Mouse (Mus musculus) stomach, embryonic 16.5 days (tissue): ENCODE data around the gene Gpr108. TPM values are rescaled to one million over a fixed set of nuclear protein-coding genes. Genes with fewer than 3 reads are reported as not detected.

Experiments
- ATAC-seq: fragments of 200-750 bp; cut with Nextera tagmentation; 2 replicates; pipeline ENCODE4 v1.8.0; 2017; ENCODE audit warnings: moderate number of reproducible peaks, moderate TSS enrichment; ENCODE audit not compliant: insufficient read depth, low FRiP score
- H3K27ac ChIP-seq: fragments of 300-500 bp; sonication (generic); 2 replicates; pipeline ENCODE4 v1.5.1; 2014; ENCODE audit warnings: low read length
- H3K27me3 ChIP-seq: fragments of 300-500 bp; sonication (generic); 2 replicates; pipeline ENCODE4 v1.6.1; 2014; ENCODE audit warnings: low read length, control low read depth, mixed read lengths; ENCODE audit not compliant: control insufficient read depth, insufficient read depth
- H3K36me3 ChIP-seq: fragments of 300-500 bp; sonication (generic); 2 replicates; pipeline ENCODE4 v1.6.1; 2014; ENCODE audit warnings: low read length; ENCODE audit not compliant: control insufficient read depth, insufficient read depth
- H3K4me1 ChIP-seq: fragments of 300-500 bp; sonication (generic); 2 replicates; pipeline ENCODE4 v1.6.1; 2014; ENCODE audit warnings: low read length, control low read depth, mixed read lengths; ENCODE audit not compliant: control insufficient read depth, insufficient read depth
- H3K4me2 ChIP-seq: fragments of 300-500 bp; sonication (generic); 2 replicates; pipeline ENCODE4 v1.6.1; 2014; ENCODE audit warnings: low read depth, low read length, mixed read lengths
- H3K4me3 ChIP-seq: fragments of 300-500 bp; sonication (generic); replicated peaks from 2 replicates; pipeline ENCODE4 v1.5.1; 2014; ENCODE audit warnings: mild to moderate bottlenecking, low read length
- H3K9ac ChIP-seq: fragments of 300-500 bp; sonication (generic); 2 replicates; pipeline ENCODE4 v1.6.1; 2014; ENCODE audit warnings: low read length
- H3K9me3 ChIP-seq: fragments of 300-500 bp; sonication (generic); replicated peaks from 2 replicates; pipeline ENCODE4 v1.6.1; 2016; ENCODE audit warnings: low read length, control low read depth; ENCODE audit not compliant: control insufficient read depth
- WGBS: fragments of 180-500 bp; shearing (Covaris S2); extraction: QIAGEN DNeasy Blood & Tissue Kit; methylation state at CpG from one replicate; pipeline ENCODE4 v1.1.7; 2014; 5-methylcytosine and 5-hydroxymethylcytosine counted together
- polyA plus RNA-seq: library from polyadenylated mRNA; unstranded; fragments of >200 nt; fragmentation: Nextera tagmentation; extraction: Ambion mirVana; gene quantifications from 2 replicates; pipeline ENCODE4 v1.2.1, GENCODE M21; 2015

Gene Gpr108
- polyA plus RNA-seq, 1 experiment from 2014 or later, result 50.0 TPM

DNA sequence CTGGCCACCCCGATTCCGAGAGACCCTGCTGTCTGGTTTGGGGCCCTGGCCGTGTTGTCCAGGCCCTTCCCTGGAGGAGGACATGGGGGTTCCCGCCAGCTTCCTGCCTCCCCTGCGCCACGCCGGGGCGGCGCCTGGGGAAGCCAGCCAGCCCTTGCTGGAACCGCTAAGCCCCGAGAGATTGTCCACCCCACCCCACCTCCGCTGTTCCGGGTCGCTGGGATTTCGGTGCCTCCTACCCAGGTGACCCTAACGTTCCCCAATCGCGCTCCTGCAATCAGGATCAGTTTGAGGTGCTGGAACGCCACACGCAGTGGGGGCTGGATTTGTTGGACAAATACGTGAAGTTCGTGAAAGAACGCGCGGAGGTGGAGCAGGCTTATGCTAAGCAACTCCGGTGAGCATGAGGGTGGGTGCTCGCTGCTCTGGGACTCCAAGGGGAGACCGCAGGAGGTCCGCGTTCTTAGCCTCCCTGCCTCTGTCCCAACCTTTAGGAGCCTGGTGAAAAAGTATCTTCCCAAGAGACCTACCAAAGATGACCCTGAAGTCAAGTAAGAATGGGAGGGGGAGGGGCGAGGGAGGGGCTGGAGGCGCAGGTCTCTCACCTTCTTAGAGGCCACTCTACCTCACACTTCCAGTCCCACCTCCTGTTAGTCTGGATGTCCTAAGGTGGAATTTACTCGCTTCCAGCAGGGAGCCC is 2.4 kb upstream of the Gpr108 start:
- Histone ChIP-seq H3K9ac (peak overlapping the region; percentile 85), H3K4me2 (peak overlapping the region; percentile 95), H3K9me3 (no peaks in the 10 kb centered on the region), H3K36me3 (peaks cover 15% of the 10 kb centered on the region), H3K27ac (peak overlapping the region; percentile 89), H3K27me3 (no peaks in the 10 kb centered on the region), H3K4me1 (peaks cover 26% of the 10 kb centered on the region), H3K4me3 (peak overlapping the region; percentile 87)
- WGBS, result 3% methylated on average over 33 of the region's 33 CpGs
- no peak for ATAC-seq

DNA sequence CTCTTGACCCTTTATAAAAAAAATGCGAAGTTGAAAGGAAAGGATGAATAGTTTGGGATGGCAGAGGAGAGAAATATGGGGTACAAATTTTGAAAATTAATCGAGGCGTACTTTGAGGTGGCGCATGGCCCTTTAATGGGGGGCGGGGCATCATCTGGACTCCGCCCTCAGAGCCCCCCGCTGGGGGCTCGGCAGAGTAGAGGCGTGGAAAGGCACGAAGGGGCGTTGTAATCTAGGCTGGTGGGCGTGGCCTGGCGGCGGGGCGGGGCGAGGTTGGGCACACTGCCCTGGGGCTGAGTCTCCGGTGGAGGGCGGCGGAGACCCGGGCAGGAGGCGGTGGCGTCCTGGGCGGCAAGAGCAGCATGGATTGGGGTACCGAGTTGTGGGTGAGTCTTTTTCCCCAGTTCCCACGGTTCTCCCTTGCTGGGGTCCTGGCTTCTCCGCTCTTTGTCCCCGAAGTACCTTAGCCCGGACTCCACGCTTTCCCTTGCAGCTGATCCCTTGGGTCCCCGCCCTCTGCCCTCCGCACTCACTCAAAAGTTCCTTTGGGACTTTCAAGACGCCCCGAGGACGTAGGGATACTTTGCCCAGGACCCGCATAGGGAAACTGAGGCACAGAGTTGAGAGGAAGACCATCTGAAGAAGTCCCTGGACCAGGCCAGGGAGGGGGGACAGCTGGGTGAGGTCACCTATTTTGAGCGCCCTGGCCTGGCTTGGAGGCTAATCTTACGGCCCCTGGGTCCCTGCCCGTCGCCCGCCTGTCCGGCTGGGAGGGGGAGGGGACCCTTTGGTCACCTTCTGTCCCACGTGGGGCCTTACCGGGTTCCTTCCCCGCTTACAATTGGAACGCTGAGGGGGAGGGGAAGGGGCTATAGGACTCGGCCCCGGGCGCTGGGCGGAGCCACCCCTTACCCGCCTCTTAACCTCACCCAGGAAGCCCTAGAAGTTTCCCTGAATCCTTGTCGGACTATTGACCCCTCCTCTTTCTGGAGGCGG is 1.2 kb upstream of the Gpr108 start, which contains the start of gene Trip10:
TSS of gene Trip10 (plus strand) at position 270 of the 996 bp plus-strand sequence.
- Histone ChIP-seq H3K27ac (peak within 1 kb of the TSS; percentile 92), H3K4me3 (peak within 1 kb of the TSS; percentile 87), H3K9me3 (no peaks in the 10 kb centered on the region), H3K27me3 (no peaks in the 10 kb centered on the region), H3K36me3 (peaks cover 6% of the 10 kb centered on the region; the same call in 1 of the 2 replicates), H3K4me1 (peaks cover 26% of the 10 kb centered on the region), H3K4me2 (peak within 1 kb of the TSS; percentile 95), H3K9ac (peak within 1 kb of the TSS; percentile 85)
- WGBS, result under 1% methylated on average over 50 of the region's 52 CpGs
- ATAC-seq, result peak; percentile 65

DNA sequence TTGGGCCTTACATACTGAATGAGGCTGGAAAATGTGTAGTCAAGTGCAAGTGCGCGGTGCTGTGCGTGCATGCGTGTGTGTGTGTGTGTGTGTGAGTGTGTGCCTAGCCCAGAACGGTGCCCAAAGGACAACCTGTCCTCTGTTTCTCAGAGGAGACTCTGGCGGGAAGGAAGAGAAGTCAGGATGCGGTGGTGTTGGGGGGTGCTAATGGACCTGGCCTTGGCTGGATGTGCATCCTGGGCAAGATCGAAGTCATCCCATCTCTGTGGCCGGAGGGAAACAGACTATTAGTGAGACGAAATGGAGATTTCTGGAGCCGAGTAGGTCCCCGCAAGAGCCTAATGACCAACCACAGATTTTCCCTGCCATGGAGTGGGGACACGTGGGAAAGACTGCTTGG is 525 bp upstream of the Gpr108 start:
- Histone ChIP-seq H3K4me1 (peaks cover 26% of the 10 kb centered on the region), H3K27ac (peak overlapping the region; percentile 92), H3K9me3 (no peaks in the 10 kb centered on the region), H3K4me2 (peak overlapping the region; percentile 95), H3K27me3 (no peaks in the 10 kb centered on the region), H3K36me3 (no peaks in the 10 kb centered on the region), H3K4me3 (peak overlapping the region; percentile 87), H3K9ac (peak overlapping the region; percentile 74)
- 7% methylated on average over 13 of the region's 13 CpGs for WGBS
- ATAC-seq, result no peak

DNA sequence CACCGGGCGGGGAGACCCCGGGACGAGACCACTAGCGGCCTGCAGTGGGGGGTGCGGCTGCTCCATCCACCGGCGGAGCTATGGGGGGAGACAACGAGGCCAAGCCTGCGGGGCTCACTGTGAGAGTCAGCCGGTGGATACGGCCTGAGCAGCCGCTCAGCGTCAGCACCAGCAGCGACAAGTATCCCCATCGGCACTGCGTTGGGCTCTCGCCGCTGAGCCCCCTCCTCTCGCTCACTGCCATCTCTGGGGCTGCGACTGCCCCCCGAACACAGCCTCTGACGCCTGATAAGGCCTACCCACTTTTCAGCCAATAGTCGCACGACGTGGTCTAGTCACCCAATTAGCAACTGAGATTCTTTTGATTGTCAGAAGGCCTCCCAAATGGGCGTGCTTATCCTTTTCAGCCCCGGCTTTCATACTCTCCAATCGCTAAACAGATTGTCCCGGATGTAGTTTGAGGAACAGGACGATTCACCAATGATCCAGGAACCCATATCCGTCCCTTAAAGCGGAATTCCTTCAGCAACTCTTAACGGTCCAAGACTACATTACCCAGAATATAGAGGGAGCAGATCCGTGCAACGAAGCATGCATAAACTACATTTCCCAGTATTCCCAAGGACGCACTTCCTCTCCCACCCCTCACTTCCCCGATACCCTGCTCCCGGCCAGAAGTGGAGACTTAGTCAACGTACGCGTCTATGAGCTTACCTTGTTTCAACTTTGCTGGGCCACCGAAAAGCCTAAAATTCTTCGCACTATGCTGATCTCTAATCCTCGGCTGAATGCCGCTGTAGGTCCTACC is 649 bp downstream of the Gpr108 start:
- peak; percentile 90 for ATAC-seq
- Histone ChIP-seq H3K4me1 (peaks cover 26% of the 10 kb centered on the region), H3K4me3 (peak overlapping the region; percentile 94), H3K4me2 (peak overlapping the region; percentile 95), H3K27me3 (no peaks in the 10 kb centered on the region), H3K9ac (peak overlapping the region; percentile 90), H3K9me3 (no peaks in the 10 kb centered on the region), H3K36me3 (no peaks in the 10 kb centered on the region), H3K27ac (peak overlapping the region; percentile 93)
- under 1% methylated on average over 46 of the region's 46 CpGs for WGBS

DNA sequence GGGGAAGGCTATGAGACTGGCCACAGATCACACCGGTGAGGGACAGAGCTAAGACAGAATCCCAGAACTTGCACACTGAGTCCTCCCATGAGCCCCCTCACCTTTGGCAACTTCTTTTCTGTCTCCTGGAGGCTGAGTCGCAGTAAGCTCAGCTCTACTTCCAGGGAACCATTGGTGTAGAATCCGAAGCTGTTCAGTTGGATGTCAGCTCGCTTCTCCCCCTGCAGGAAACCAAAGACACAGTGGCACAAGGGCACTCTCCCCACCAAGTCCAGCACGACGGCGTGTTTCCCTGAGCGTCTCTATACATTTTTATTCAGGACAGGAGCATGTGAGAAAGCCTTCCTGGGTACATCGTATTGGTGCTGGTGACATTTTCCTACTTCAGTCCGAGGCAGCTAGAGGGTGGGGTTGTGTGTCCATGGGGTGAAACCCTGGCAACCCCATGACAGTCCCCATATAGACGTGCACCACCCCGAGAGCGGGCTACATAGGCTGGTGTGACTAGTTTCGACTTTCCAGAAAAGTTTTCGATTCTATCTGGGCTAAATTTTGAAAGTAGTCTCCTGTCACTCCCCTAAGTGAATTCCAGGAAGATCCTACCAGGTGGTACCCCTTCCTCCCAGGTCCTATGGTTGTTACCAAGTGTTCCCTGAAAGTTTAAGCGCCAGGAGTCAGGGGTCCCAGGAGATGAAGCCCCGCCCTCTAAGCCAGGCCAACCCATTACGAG is 1.4 kb downstream of the Gpr108 start:
- peak overlapping the region; percentile 90 for H3K9ac ChIP-seq
- no peak for ATAC-seq
- H3K27ac ChIP-seq, result peak overlapping the region; percentile 93
- H3K9me3 ChIP-seq, result no peaks in the 10 kb centered on the region
- 3% methylated on average over 18 of the region's 18 CpGs for WGBS
- peaks cover 26% of the 10 kb centered on the region for H3K4me1 ChIP-seq
- H3K27me3 ChIP-seq, result no peaks in the 10 kb centered on the region
- H3K4me3 ChIP-seq, result peak overlapping the region; percentile 94
- H3K4me2 ChIP-seq, result peak overlapping the region; percentile 91
- peaks cover 1% of the 10 kb centered on the region for H3K36me3 ChIP-seq

DNA sequence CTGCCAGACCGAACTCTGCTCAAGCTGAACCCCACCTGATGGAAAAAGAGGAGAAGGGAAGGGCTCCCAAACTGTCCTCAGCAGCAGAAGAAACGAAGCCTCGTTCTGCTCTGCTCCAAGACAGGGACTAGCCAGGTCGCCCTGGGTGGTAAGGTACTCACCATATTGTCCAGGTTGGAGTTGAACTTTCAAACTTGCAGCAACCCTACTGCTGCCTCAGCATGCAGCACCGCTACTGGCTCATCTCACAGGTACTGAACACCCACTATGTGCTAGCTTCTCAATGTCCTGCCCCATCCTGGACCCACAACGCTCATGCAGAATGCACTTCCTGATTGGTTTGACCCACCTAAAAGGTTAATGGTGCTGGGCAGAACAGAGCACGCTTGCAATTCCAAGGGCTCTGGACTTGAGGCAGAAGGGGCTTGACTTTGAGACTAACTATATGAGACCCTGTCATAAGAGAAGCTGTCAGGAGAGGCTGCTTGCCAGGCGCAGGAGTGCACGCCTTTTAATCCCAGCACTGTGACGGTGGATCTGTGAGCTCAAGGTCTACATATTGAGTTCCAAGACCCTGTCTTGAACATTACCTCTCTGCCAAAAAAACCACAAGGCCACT is 2.8 kb downstream of the Gpr108 start:
- H3K4me1 ChIP-seq, result peaks cover 15% of the 10 kb centered on the region

DNA sequence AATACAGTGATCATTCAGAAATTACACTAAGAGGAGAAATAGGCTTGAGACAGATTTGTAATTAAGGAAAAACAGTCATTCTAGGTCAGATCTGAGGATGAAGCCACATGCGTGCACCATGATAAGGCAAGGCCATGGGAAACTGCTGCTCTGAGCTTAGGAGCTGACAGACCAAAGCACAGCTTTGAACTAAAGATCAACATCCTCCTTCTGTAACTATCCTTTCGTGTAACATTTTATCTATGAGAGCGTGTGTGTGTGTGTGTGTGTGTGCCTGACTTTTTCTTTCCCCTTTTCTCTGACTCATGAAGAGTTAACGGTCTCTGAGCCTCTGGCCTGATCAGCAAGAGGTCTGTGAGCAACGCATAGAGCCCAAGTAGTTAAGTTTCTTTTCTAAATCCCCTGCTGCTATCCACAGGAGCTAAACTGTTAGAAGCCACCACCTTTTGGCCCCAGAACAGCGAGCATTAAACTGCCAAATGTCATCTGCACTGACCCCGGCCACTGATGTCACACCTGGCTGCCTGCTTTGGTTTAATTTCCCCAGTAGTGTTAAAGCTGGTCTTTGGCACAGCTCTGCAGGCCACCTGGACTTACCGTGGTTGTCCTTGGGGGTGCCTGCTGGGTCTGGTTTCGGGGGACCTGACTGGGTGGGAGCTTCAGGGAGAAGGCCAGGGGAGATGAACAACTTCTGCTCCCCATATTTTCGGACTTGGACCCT is 4.4 kb downstream of the Gpr108 start:
- H3K36me3 ChIP-seq, result peaks cover 3% of the 10 kb centered on the region
- WGBS, result 66% methylated on average over 10 of the region's 10 CpGs
- ATAC-seq, result no peak
- H3K9me3 ChIP-seq, result no peaks in the 10 kb centered on the region
- H3K27me3 ChIP-seq, result no peaks in the 10 kb centered on the region
- no peak overlapping the region for H3K4me2 ChIP-seq
- no peak overlapping the region for H3K9ac ChIP-seq
- peaks cover 12% of the 10 kb centered on the region for H3K4me1 ChIP-seq
- H3K27ac ChIP-seq, result no peak overlapping the region
- no peak overlapping the region for H3K4me3 ChIP-seq

More for the DNA sequence above, 2.8 kb downstream of the Gpr108 start:
- H3K36me3 ChIP-seq, result peaks cover 3% of the 10 kb centered on the region
- H3K9me3 ChIP-seq, result no peaks in the 10 kb centered on the region
- no peak for ATAC-seq
- no peaks in the 10 kb centered on the region for H3K27me3 ChIP-seq
- H3K4me2 ChIP-seq, result no peak overlapping the region
- H3K4me3 ChIP-seq, result no peak overlapping the region
- 88% methylated on average over 10 of the region's 10 CpGs for WGBS
- no peak overlapping the region for H3K27ac ChIP-seq
- no peak overlapping the region for H3K9ac ChIP-seq
